Mouse (Mus musculus) cerebellum, postnatal 14 days (tissue): ENCODE results near the gene Tmem160.

Experiments used
- DNase-seq, 2 experiments: peaks; one replicate each; pipeline ENCODE4 v3.0.0; 2021; ENCODE audit warnings: mixed read lengths in 2 of 2

Gene Tmem160

DNA sequence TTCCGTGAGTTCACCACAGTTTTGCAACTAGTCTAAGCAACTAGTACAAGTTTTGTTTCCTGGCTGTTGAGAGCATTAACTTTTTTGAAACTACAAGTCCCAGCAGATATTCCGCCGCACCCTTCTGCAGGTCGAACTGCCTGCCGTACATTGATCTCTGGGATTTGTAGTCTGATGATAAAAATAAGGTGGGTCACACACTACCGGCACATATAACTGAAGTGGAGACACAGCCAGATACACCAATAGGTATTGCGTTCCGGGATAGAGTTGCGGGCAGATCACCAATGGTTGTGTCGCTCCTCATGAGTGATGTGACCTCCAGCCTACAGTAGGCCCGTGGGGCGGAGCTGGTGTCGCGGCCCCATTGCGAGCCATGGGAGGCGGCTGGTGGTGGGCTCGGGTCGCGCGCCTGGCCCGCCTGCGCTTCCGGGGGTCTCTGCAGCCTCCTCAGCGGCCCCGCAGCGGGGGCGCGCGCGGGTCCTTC is at the start of gene Tmem160:
Gene Tmem160, plus strand, starts transcription at position 193 of the 487 bp plus-strand sequence.
- peak; percentile 91 to 92 for DNase-seq

DNA sequence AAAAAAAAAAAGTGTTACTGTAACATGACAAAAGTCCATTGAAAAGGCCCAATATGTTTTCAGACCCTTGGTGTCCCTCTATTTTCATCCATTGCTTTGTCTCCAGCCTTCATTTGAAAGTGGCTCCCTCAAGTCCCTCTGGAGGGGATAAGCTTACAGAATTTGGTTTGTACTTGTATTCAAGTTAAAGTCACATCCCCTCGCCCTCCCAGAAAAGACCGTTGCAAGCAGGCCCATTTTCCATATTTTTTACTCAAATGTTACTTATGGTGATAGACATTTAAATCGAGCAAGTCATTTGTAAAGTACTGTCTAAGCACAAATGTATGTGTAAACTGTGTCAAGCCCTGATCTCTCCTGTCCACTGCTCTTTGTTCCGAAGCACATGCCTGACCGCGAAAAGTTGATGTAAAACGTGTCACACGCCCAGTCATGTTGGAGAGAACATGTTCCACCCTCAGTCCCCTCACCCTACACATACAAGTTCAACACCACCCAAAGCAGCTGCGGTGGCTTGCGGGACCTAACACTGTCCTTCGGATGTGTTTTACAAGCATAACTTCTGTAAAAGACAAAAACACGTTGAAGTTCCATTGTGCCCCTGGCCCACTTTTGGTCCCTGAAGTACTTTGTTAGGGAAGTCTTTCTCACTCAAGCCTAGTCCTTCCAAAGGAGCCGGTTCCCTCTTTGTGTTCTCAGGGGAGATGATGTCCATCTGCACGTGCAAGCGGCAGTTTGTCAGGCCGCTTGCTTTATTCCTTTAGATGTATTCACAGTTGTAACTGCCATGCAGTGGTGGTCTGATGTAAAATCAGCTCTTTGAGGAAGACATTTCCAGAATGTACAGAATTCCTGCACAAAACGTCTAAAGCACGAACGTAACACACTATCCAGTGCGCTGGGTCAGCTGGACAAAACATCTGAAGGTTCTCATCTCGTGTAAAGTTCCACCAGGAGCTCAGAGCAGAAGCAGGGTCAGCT is 49.3 kb upstream of the Tmem160 start:
- DNase-seq, result peak; percentile 19 to 38

DNA sequence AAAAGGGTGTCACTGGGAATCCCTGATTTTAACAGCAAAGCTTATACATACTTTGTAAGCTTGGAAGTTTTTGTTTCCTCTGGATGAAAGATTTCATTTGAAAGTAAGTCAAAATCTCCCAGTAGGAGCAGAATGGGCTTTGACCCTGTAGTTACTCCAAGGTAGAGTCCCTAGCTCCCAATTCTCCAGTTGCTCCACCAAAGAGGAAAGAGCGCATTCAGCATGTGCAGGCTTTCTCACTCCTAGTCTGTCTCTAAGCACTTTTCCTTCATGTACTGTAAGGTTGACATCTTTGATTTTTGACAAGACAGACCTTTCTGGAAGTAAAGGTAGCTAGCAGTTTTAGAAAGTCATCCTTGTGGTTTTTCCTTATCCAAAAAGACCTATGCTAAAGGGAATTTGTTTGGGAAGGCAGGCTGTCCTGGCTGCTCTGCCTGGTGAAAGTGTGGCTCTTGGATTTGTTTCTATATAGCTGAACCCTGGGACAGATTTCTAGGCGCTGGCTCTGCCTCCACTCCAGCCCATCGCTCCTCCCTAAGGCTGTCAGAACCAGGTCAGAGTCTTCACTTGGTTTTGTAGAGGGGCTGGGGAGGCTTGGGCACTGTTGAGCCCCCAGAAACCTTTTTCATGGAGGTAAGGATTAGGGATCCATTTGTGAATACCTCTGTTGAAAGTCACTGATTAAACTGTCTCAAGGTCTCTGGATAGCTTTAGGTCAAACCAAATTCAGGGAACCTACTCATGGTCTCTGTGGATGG is 48.1 kb upstream of the Tmem160 start:
- DNase-seq, result no peak

DNA sequence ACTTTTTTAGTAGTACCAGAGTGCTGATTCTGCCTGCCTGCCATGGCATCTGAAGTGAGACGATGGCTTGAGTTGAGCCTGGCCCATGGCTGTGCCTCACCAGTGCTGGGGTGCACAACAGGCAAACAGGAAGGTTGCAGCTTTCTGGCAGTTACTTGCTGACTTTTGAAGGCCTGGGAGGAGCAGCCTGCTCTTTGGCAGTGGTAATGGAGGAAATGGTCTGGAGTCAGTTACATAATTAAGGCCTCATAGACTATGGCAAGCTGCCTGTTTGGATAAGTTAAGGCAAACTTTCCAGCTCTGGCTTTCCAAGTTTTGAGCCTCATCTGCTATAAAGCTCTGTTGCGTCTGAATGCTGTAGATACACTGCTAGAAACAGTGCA is 47.5 kb upstream of the Tmem160 start:
- peak; percentile 18 to 34 for DNase-seq

DNA sequence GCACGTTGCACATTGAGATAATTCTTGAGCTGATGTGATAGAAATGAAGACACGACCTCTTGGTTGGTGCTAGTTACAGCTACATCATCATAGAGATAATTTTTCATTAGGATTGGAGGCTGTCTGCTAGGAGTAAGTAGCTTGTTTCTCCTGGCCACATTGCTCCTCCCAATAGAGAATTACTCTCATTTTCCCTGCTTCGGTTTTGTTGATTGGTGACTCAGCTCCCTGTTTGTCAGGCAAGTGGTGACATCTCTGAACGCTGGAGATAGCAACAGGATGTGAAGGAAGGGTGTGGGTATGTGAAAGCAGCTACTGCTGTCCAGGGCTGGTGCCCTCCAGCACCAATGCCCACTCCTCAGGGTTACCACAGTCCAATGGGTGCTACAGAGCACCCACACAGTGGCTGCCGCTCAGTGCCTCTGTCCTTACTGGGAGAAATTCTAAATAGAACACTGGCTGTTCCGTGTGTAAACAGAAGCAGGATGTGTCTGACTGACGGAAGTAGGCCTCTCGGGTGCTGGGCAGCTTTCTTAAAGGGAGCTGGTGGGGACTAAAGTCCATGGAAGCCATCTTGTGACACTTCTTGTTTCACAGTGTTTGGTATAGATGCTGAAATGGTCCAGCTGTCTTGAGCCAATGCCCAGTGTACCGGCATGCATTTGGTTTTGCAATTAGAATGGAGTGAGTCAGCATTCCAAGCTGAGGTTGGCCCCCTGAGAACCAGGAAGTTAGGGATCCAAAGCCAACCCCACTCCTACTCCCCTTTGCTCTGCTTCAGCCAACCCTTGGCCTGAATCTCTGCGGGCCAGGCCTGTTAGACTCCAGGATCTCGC is 46.8 kb upstream of the Tmem160 start:
- DNase-seq, result peak in 1 of 2 experiments; percentile 24

DNA sequence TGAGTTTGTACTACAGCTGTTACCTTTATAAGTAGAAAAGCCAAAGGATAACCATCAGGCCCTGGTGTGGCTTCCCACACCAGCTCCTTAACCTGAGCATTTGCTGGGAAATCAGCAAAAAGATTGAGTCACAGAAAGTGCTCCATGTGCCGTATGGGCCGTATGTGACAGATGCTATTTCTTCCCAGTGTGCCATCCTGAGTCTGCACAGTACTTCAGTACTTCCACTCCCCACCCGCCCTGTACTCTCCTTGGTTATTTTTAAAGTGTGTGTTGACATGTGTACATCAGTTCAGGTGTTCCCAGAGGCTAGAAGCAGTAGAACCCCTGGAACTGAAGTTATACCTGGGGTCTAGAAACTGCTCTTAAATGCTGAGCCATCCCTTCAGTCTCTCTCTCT is 45.6 kb upstream of the Tmem160 start:
- no peak for DNase-seq

DNA sequence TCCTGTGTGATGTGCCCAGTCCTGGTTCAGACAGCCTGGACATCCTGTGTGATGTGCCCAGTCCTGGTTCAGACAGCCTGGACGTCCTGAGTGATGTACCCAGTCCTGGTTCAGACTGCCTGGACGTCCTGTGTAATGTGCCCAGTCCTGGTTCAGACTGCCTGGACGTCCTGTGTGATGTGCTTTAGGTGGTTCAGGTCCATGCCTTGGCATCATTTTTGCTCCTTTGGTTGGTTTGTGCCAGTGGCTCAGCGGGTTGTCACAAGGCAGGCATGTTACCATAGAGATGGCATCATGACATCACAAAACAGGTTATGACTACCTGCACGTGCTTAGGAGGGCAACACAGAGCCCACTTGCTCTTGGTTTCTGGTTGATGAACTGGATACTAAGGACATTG is 41.5 kb upstream of the Tmem160 start:
- no peak for DNase-seq

DNA sequence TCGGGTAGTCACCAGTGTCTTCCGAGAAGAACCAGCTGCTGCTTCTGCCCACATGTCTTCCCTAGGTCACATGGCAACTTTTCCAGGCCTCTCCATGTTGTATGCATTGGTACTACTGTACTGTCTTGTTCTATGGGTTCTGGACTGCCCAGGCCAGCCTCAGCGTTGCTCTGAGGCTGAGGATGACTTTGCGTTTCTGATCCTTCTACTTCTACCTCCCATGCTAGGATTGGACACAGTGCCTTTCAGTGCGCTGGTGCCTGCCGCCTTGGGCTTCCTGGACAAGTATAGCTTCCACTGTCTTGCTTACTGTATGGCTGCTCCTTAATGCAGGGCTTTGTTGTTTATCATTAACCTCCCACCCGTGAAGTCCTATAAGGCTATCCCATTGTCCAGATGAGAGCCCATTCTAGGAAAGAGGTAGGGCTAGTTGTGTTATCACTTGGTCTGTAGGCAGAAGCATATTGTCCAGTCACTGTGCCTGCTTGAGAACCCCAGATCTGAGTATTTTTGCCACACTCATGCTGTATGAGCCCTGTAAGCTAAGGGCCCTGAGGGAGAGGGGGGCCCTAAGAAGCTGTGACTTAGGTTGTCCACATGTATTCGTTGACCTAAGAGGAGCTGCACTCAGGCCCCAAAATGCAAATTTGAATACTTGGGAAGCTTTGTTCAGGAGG is 40.2 kb upstream of the Tmem160 start:
- no peak for DNase-seq

DNA sequence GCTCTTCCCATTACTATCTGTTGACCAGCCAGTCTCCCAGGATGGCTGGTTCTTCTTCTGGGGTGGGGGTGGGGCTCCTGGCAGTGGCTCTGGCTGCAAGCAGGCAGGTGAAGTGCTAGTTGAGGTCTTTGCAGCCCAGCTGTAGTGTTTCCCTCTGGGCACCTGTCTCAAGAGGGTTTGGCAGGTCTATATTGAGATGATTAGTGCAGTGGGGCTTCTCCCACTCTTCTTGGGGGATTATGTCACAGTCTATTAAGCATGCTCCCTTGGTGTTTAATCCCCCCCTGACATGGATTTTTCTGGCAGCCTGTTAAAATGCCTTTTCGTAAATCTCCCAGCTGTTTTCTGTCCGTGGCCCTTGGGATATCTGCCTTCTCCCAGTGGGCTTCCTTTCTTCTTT is 39.6 kb upstream of the Tmem160 start:
- no peak for DNase-seq

DNA sequence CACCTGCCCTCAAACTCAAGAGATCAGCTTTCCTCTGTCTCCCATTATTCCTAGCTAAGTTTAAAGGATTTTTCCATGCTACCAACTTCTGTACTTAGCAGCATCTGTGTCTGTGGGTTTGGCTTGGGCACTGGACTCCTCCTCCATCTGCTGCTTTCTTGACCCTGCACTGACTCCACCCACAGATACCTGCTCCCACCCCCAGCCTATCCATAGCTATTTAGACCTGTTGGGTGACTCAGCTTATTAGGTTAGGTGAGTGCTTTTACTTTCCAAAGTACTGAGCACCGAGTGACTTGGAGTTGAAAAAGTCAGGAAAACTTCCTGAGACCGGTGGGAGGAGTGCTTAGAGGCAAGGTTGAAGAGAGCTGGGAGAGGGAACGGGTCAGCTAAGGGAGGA is 37.2 kb upstream of the Tmem160 start:
- DNase-seq, result no peak

DNA sequence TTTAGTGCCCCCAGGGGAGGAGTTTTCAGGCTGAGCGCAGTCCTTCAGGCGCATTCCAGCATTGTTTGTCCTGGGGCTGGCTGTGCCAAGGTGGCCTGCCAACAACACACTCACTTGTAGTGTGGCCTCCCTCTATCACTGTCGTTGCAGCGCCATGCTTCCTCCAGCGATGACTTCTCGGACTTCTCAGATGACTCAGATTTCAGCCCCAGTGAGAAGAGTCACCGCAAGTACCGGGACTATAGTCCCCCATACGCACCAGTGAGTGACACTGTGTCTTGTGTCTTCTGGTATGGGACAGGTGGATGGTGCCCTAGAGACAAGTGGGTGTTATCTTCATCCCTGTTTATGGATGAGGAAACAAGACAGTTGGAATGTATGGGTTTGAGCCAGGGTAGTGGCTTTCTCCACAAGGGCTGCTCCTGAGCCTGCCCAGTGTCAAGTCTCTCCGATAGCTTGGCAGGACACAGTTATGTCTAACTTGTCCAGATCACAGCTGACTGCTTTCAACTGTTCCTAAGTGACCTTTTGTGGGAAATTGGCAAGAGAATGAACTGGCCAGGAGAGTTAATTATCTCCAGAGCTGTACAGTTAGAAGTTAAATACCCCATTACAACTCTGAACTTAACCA is 35.3 kb upstream of the Tmem160 start:
- DNase-seq, result no peak

DNA sequence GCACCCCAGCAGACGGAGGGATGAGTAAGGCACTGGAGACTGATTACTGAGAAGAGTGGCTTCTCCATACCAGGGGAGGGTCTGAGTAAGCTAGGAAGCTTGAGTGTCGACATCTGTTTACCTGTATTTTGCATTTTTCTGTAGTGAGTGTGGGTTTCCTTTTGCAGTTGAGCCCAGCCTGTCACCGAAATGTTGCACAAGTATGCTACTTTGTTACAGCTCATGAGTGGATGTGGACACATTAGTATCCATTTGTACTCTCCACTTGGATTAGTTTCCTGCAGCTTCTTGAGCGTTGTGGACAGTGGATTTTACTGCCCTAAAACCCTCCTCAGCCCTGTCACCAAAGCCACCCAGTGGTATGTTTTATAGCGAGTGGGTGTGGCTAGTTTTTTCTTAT is 33.9 kb upstream of the Tmem160 start:
- no peak for DNase-seq

DNA sequence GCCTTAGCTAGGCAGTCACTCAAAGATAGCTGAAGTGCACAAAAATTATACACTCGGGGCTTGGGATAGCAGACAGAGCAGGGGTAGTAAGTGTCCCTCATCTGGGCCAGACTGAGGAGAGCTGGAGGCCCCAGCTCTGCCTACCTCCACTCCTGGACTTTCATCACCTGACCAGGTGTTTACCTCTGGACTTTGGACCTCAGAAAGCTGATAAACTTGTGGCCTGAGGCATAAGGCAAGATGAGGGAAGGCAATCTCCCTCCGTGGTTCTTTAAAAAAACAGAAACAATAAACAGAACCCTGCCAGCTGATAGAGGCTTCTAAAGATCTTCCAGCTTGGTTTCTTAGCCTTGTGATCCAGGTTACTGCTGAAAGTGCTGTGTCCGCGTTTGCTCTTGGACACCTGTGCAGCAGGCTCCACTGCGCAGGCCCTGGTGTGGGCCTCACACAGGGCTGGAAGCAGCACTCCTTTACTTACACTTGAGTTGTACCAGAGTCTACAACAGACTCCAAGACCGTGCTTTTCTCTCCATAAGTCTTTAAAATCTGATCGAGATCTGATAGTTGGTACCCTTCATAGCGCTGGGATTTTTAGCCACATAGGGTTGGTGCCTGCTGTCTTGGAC is 32.0 kb upstream of the Tmem160 start:
- DNase-seq, result no peak

DNA sequence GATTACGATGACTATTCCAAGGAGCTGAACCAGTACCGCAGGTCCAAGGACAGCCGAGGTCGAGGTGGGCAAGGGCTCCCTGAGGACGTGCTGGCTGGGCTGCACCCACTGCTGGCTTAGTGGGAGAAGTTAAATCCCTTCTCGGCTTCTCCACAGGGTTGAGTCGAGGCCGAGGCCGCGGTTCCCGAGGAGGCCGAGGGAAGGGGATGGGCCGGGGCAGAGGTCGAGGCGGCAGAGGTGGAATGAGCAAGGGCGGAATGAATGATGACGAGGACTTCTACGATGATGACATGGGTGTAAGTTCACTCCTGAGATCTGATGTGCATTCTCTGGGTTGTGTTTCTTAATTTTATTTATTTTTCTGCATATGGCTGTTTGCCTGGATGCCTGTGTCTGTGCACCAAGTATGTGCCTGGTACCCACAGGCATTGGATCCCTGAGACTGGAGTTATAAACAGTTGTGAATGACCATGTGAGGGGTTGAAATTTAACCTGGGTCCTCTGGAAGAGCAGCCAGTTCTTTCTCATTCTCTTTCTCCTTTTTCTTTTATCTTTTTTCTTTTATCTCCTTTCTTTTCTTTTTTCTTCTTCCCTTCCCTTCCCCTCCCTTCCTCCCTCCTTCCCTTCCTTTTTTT is 30.2 kb upstream of the Tmem160 start:
- DNase-seq, result no peak

DNA sequence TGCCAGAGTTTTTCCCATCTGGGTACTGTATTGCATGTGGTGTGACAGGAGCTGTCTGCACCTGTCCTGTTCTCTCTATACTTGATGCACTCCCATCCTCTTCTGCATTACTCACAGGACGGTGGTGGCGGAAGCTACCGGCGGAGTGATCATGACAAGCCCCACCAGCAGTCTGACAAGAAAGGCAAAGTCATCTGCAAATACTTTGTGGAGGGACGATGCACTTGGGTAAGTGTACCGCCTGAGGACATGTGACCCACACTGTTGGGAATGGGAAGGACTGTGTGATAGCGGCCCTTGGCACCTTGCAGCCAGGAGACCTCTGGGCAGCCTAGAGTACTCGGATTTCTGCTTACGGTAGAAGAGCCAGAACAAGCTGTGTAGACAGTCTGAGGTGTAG is 28.8 kb upstream of the Tmem160 start:
- DNase-seq, result no peak

DNA sequence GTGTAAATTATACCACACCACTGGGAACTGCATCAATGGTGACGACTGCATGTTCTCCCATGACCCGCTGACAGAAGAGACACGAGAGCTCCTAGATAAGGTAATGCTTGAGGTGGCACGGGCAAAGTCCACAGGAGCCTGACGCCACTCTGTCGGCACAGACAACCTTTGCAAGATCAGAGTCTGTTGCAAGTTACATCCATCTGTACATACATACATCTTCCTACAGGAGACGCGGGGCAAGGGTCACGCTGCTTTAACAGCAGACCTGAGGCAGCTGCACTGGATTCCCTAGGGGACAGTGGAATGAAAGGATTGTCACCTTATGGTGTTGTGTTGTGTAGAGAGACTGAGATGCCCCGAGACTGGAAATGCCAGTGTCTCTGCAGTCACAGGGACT is 26.9 kb upstream of the Tmem160 start:
- no peak for DNase-seq

DNA sequence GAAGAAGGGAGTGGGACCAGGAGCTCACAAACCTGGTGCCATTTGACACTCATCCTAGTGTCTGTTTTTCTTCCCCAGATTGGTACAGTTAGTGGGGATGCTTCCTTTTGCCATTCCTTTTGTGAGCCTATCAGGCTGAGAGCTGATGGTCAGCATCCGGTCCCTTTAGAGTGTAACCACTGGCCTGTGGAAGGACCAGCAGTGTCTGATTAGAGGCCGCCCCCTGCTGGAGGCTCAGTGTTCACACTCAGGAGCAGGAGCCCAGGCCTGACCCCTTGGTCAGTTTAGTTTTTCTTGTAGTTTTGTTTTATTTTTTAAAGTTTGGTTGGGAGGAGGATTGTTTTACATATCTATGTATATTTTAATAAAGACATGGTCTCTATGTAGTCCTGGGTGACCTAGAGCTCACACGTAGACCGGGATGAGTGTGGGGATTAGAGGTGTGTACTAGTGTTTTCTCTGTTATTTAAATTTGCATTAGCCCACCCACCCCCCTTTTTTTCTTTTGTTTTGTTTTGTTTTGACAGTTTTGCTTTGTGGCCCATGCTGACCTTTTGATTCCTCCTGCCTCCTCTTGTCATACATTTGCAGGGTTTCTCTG is 26.4 kb upstream of the Tmem160 start:
- DNase-seq, result peak; percentile 87 to 91

DNA sequence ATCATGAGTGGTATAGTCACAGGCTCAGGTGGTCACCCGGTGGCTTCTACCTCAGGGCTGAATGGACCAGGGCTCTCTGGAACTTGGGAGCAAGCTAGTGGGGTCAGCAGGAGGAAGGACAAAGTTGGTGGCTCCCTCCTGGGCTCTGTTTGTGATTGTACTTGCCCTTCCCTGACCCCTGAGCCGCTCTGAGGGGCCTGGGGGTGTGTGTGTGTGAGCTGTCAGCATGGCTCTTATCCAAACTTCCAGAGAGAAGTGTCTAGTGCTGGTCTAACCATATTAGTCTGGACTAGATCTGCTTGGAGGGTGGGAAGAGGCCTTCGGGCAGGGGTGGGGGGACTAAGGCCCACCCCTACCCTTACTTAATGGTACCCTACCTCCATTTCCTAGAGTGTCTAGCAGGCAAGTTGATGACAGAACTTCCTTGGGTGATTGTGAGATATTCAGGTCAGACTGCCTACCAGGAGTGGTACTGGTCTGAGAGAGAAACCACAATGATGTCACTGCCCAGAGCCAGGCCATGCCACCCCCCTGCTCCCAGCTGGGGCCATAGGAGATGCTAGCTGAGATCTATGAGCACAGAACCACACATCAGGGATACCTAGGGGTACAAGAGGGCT is 19.1 kb upstream of the Tmem160 start:
- no peak for DNase-seq

DNA sequence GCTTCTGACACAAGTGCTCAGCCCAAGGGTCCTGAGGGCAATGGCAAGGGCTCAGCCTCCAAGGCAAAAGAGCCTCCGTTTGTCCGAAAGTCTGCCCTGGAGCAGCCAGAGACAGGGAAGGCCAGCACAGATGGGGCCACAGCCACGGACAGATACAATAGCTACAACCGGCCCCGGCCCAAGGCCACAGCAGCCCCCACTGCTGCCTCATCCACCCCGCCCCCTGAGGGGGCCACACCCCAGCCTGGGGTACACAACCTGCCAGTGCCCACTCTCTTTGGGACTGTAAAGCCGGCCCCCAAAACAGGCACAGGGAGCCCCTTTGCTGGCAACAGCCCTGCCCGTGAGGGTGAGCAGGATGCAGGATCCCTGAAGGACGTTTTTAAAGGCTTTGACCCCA is 17.5 kb upstream of the Tmem160 start:
- DNase-seq, result no peak

DNA sequence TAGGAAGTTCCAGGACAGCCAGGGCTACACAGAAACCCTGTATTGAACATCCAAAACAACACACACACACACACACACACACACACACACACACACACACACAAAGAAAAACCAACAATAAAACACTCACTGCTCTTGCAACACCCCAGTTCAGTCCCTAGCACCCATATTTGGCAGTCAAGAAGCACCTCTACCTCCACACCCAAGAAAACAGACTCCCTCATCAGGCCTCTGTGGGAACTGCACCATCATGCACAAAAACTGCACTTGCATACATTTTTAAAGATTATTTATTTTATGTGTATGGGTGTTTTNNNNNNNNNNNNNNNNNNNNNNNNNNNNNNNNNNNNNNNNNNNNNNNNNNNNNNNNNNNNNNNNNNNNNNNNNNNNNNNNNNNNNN is 11.3 kb upstream of the Tmem160 start:
- DNase-seq, result no peak
